In the genomic region with DNA sequence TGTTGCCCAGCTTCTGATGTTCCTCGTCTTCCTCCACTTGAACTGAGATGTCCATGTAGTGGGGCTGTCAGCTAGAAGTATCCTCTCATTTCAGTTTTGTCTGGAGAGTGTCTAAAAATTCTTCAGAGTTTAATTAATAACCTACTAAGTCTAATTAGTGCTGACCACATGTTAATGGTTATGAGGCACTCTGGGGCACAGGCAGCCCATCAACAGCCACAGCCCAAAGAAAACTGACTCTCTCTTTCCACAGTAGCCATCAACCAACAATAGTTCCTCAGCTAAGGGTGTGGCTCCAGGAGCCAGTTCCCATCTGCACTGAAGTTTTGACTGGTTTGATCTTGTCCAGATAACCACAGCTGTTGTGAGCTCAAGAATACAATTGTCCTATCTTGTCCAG, we compare ENCODE assay signal across 23 mouse cellular contexts. TPM values are rescaled to one million over a fixed set of nuclear protein-coding genes. Genes with fewer than 3 reads are reported as not detected.
DNase-seq lines count a peak whose midpoint lies in the region; ATAC-seq and TF ChIP-seq lines count a peak whose summit lies in the region.
"Had no signal": no experiment of that assay in that cellular context is flagged by ENCODE, and none has a peak within 500 bp of the region (broad histone marks: within the 10 kb centered on the region; RNA-seq: fewer than 3 reads in every experiment).

No protein-coding gene starts in this region.

- no peak for TF ChIP-seq POLR2A in heart, adult 2 months (IDR thresholded peaks at IDR 0.05; ENCODE audit: insufficient read depth, low read depth, low read length)

- no peak overlapping the region for H3K4me2 ChIP-seq in kidney, embryonic 14.5 days (replicated peaks; ENCODE audit: low read depth, low read length)
- H3K4me2 ChIP-seq: embryonic facial prominence, embryonic 13.5 days; forebrain, embryonic 12.5 days; forebrain, embryonic 15.5 days; heart, embryonic 11.5 days; hindbrain, embryonic 12.5 days; hindbrain, embryonic 15.5 days had no signal

- WGBS in heart, adult 2 months, result 63% methylated on average over 1 of the region's 1 CpGs
- WGBS in kidney, embryonic 14.5 days, result 91% methylated on average over 1 of the region's 1 CpGs

- H3K4me1 ChIP-seq in heart, adult 2 months (ENCODE audit: control insufficient read depth, insufficient read depth, low read length), result no peaks in the 10 kb centered on the region; the same call in none of the 2 replicates
- H3K4me1 ChIP-seq in kidney, embryonic 14.5 days (ENCODE audit: control insufficient read depth, insufficient read depth, low read length), result no peaks in the 10 kb centered on the region
- H3K4me1 ChIP-seq: embryonic facial prominence, embryonic 10.5 days; forebrain, embryonic 12.5 days; forebrain, embryonic 15.5 days; hindbrain, embryonic 12.5 days; hindbrain, embryonic 15.5 days had no signal

- intact Hi-C loops in heart, adult 2 months (cut with DNase I), result no loop called here

- H3K4me3 ChIP-seq in heart, adult 2 months, result no peak overlapping the region
- H3K4me3 ChIP-seq in kidney, embryonic 14.5 days (ENCODE audit: low read length), result no peak overlapping the region
- H3K4me3 ChIP-seq: embryonic facial prominence, embryonic 10.5 days; embryonic facial prominence, embryonic 13.5 days; erythroblast, embryonic 14.5 days; forebrain, embryonic 12.5 days; forebrain, embryonic 15.5 days; hindbrain, embryonic 12.5 days; hindbrain, embryonic 15.5 days had no signal

- DNase-seq in heart, adult 11 months, result peak; percentile 72
- DNase-seq in heart, adult 2 months, result no peak
- DNase-seq in kidney, adult 8-10 months, result peak; percentile 32 to 33
- DNase-seq in kidney, postnatal 36 days, result peak; percentile 20 to 41
- no peak for DNase-seq in kidney, adult 18-20 months
- DNase-seq: adrenal gland, adult 2 months; adrenal gland, postnatal 14 days; cerebellum, adult 11 months; cerebellum, adult 2 months; cerebellum, adult 9-11 months; cerebellum, postnatal 36 days; embryo, embryonic 11 days; gastrocnemius, postnatal 25 days had no signal

- no peak for TF ChIP-seq EP300 in heart, adult 2 months (IDR thresholded peaks at IDR 0.05; ENCODE audit: insufficient read depth, low read depth, low read length)

- no peaks in the 10 kb centered on the region for H3K79me2 ChIP-seq in heart, adult 2 months (replicated peaks; ENCODE audit: control insufficient read depth, insufficient read depth, low read length)

- ATAC-seq in kidney, embryonic 14.5 days (ENCODE audit: low FRiP score, low TSS enrichment), result no peak
- ATAC-seq: forebrain, embryonic 15.5 days had no signal

- H3K27me3 ChIP-seq in heart, adult 2 months (ENCODE audit: control insufficient read depth, insufficient read depth, low read length), result no peaks in the 10 kb centered on the region
- no peaks in the 10 kb centered on the region for H3K27me3 ChIP-seq in kidney, embryonic 14.5 days (ENCODE audit: control insufficient read depth, insufficient read depth, low read length)
- H3K27me3 ChIP-seq: embryonic facial prominence, embryonic 13.5 days; forebrain, embryonic 15.5 days; hindbrain, embryonic 15.5 days had no signal

- no peaks in the 10 kb centered on the region for H3K36me3 ChIP-seq in heart, adult 2 months (ENCODE audit: control insufficient read depth, insufficient read depth, low read length)
- no peaks in the 10 kb centered on the region for H3K36me3 ChIP-seq in kidney, embryonic 14.5 days (ENCODE audit: control insufficient read depth, insufficient read depth, low read length)
- H3K36me3 ChIP-seq: embryonic facial prominence, embryonic 10.5 days; embryonic facial prominence, embryonic 13.5 days; forebrain, embryonic 12.5 days; forebrain, embryonic 15.5 days; hindbrain, embryonic 12.5 days; hindbrain, embryonic 15.5 days had no signal

- no peak overlapping the region for H3K9ac ChIP-seq in heart, adult 2 months (ENCODE audit: low read depth, low read length)
- H3K9ac ChIP-seq in kidney, embryonic 14.5 days (ENCODE audit: low read depth, low read length), result no peak overlapping the region
- H3K9ac ChIP-seq: embryonic facial prominence, embryonic 13.5 days; forebrain, embryonic 12.5 days; forebrain, embryonic 15.5 days; hindbrain, embryonic 12.5 days; hindbrain, embryonic 15.5 days had no signal

- no peak overlapping the region for H3K27ac ChIP-seq in heart, adult 2 months
- no peak overlapping the region for H3K27ac ChIP-seq in kidney, embryonic 14.5 days (ENCODE audit: low read depth, low read length)
- H3K27ac ChIP-seq: embryonic facial prominence, embryonic 10.5 days; embryonic facial prominence, embryonic 13.5 days; forebrain, embryonic 12.5 days; forebrain, embryonic 15.5 days; hindbrain, embryonic 12.5 days; hindbrain, embryonic 15.5 days had no signal

- H3K9me3 ChIP-seq in kidney, embryonic 14.5 days (ENCODE audit: control insufficient read depth, low read length), result no peaks in the 10 kb centered on the region
- H3K9me3 ChIP-seq: embryonic facial prominence, embryonic 10.5 days; embryonic facial prominence, embryonic 13.5 days; forebrain, embryonic 12.5 days; forebrain, embryonic 15.5 days; hindbrain, embryonic 12.5 days; hindbrain, embryonic 15.5 days had no signal

- TF ChIP-seq CTCF in heart, adult 2 months (IDR thresholded peaks at IDR 0.05), result no peak

RNA-seq across cellular contexts. Expression of gene Eva1a, which starts 57.6 kb away (rescaled TPM):
- total RNA-seq in heart, adult 2 months (2021), result 1 to 10 TPM; 1.8 to 2.4 TPM
- 2.0 and 2.5 TPM in 2 replicates for polyA plus RNA-seq in heart, adult 2 months (2012; rRNA removed)
- polyA plus RNA-seq in kidney, embryonic 14.5 days (2014; fragmentation: Nextera tagmentation; extraction: Ambion mirVana), result 37.3 and 45.4 TPM in 2 replicates
- total RNA-seq: hematopoietic stem cell, adult 5-6 weeks had no signal

Comparison
In these comparisons a context has a peak if more than half of its experiments do, and no peak if none do; other contexts are left out.
1. DNase-seq: peak in heart, adult 11 months (single experiment), kidney, adult 8-10 months (2 of 2) and kidney, postnatal 36 days (2 of 2); none in heart, adult 2 months (0 of 2) and kidney, adult 18-20 months (single experiment).
2. RNA of gene Eva1a, which starts 57.6 kb away (polyA plus RNA-seq): 37.3 to 45.4 TPM in kidney, embryonic 14.5 days; 2.0 to 2.5 TPM in heart, adult 2 months; every median in the first group is over 10 times any median in the second.